Mouse (Mus musculus): ENCODE results near the gene Tfip11. TPM values are rescaled to one million over a fixed set of nuclear protein-coding genes. Genes with fewer than 3 reads are reported as not detected.
A peak's percentile ranks its signal among the peaks of the same experiment; 100 is the strongest.

Tfip11 gene
- total RNA-seq (2022): 10 to 100 TPM; 17.0 to 19.1 (median 18.4) TPM

DNA sequence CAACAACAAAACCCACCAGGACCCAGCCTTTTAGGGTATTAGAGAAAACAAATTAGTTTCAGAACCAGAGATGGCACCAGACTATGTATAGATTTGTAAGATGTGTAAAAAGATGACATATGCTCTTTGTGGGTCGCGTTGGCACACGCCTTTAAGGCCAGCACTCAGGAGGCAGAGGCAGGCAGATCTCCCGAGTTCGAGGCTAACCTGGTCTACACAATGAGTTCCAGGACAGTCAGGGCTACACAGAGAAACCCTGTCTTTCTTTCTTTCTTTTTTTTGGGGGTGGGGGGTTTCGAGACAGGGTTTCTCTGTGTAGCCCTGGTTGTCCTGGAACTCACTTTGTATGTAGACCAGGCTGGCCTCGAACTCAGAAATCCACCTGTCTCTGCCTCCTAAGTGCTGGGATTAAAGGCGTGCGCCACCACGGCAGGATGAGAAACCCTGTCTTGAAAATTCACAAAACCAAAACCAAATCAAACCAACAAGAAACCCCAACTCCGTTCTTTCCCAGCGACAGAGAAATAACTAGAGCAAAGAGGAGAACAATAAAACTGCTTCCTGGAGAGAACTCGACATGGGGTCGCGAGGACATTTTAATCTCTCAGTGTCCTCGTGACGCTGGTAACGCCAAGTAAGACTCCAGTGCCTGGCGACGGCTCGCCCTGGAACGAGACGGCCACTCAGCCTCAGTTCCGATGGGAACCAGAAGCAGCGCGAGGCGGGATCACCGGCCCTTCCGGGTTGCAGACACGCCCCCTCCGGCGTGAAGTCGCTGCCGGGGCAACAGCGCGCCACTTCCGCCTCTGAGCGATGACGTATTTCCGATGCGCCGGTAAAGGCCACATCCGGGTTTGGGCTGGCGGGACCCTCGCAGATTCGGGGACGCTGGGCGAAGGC lies at the start of gene Tfip11:
Gene Tfip11 (plus strand): TSS at position 813 of the 900 bp plus-strand sequence.
- DNase-seq (ENCODE audit: low spot score): peak; percentile 94

DNA sequence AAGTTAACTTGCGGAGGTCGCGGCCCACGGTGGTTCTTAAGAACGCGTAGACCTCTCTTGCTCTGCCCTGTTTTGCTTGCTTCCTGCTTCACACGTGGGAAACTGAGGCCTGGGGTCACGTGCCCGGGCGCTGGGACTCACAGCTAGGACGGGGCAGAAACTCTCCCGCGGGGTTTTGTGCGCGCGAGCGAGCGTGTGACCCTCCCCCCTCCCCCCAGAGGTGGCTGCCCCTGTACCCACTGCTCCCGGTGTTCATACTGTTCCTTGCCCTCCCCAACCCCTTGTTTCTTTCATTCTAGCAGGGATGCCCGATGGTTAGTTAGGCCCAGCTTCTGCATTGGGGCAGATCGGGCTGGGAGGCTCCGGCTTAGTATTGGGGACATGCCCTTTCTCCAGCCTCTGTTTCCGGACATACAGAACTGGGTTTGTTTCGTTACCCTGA lies 49.2 kb upstream of the Tfip11 start:
- no peak for DNase-seq (ENCODE audit: low spot score)

DNA sequence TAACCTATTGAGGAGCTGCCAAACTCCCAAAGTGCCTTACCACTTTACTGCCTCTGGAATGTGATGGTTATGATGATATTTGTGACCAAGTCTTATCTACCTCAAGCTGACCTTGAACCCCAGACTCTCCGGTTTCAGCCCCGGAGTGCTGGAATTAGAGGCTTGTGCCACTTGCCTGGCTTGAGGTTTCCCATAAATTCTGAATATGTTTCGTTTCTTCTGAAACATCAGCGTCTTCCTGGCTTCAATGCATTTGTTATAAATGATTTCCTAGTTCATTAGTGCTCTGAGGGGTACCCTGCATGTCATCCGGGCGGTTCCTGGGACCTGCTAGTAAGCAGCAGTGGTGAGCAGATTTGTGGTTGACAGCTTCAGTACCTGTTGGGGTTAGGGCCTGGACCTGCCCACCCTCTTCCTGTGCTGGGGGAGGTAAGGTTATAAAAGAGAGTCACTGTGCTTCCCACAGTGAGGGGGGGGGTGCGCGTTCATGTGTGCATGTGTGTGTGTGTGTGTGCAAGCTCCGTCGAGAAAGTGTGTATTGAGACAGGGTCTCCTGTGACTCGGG lies 48.2 kb upstream of the Tfip11 start:
- DNase-seq (ENCODE audit: low spot score): no peak

DNA sequence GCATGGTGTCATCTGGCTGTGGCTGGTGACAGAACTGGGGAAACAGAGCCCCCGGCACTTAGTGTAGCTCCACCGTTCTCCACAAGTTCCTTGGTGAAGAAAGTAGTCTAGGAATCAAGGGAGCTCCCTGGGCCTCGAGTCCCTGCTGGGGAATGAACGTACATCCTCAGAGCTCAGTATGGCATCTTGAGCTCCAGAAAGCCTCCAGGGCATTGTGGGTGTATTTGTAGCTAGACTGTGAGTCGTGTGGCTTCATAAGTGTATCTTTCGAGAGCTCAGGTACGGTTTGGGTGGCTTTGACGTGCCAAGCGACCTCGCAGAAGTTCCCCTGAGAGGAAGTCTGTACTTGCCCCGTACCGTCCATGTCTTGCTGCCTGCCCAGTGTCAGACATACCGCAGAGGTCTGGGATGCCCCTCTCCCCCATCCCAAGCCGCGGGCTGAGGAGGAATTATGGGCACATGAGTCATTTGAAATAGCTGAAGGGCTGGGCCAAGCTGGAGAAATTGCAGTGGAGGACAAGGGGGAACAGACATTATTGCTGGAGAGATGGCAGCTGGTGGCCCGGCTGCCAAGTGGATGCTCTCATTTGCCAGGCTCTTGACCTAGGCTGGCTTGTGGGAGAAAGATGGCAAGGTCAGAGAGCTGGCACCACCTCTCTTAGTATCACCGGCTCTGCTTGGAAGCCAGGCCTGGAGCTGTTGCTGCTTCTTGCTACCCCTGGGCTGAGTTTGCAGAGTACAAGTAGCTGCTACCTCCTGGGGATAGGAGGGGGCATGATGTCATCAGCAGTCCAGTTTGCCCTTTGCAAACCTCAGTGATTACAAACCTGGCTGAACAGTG lies 46.8 kb upstream of the Tfip11 start:
- DNase-seq (ENCODE audit: low spot score): peak; percentile 52

DNA sequence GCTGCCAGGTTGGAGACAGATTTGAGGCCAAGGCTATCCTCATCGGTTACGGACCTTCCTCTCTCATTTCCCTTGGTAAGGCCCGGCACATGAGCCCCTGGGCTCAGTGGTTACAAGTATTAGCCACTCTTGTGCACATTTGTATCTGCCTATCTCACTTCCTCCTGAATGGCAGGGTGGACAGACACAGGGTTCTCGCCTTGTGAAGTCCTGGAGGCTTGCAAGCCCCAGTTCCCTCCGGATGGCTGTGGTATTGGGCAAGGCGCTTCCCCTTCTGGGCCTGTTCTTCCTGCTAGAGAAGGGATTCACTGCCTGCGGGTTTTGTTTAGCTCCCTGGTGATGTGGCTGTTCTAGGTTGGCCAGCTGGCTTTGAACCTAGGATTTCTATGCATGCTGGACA lies 46.0 kb upstream of the Tfip11 start:
- DNase-seq (ENCODE audit: low spot score): peak; percentile 58

DNA sequence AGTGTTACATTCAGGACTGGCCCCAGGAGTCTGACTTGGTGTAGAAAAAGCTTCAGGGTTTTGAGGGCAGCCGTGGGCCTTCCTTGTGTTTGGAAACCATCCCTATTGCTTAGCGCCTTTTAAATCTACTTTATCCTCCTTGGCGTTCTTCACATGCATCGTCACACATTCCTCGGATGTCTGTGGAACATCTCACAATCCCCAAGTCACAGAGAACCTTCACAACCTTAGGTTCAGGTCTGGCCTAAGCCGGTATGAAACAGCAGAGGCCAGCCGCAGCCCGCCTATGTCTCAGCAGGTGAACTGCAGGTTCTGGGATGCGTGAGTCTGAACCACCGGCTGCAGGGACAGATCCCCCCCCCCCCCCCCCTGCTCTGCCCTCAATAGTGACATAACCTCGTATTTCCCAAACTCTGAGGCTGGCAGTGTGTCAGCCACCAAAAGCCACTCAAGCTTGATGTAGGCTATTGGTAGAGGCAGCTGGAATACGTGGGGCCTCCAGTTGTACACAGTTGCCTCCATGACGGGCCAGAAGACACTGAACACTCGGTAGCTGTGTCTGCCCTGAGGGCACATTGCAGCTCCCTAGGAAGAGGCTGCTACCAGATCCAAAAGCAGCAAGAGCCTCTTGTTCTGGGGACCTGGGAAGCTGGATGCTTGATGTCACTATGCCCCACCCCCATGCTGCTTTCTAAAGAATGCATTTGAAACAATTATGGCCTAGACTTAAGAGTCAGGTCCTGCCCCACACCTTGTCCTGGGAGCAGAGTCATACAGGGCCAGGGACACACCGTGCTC lies 45.1 kb upstream of the Tfip11 start:
- no peak for DNase-seq (ENCODE audit: low spot score)

DNA sequence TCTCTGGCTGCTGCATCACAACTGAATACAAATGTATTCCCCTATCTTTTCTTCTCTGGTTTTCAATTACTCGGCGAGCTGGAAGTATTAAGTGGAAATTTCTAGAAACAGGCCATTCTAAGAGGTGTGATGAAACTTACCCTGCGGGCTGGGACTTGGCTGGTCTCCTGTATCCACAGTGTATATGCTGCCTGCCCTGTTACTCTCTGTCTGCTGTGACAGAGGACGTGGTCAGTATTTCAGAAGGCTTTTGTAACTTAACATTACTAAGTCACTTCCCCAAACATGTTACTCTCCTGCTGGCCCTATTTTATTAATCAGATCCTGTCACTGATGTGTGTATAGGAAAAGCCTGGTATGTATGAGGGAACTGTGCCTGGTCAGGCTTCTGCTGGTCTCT lies 44.5 kb upstream of the Tfip11 start:
- no peak for DNase-seq (ENCODE audit: low spot score)

DNA sequence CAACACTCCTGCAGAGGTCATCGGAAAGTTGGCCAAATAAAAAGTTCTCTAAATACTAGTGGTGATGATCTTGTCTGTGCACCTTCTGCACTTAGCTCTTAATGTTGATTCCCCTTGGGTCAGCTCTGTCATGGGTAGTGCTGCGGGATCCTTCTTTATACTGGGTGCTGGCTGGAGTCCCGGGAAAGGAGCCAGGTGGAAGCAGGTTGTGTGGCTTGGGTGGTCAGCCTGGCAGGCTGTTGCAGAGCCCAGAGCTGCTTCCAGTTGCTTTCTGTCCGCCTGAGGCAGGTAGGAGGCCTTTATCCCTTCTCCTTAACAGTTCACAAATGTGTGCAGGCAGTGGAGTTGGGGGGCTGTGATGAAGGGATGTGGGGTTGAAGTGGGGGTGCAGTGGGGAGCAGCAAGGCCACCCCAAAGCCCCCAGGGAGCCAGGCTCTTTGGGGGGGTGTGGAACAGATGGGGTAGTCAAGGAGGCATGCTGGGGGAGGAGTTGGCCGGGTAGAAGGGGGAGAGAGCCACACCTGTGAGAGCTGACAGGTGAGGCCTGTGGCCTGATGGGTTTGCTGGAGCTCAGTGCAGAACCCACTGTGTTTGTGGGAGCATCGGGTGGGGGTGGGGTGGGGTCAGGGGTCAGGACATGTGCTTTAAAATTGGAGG lies 43.9 kb upstream of the Tfip11 start:
- no peak for DNase-seq (ENCODE audit: low spot score)

DNA sequence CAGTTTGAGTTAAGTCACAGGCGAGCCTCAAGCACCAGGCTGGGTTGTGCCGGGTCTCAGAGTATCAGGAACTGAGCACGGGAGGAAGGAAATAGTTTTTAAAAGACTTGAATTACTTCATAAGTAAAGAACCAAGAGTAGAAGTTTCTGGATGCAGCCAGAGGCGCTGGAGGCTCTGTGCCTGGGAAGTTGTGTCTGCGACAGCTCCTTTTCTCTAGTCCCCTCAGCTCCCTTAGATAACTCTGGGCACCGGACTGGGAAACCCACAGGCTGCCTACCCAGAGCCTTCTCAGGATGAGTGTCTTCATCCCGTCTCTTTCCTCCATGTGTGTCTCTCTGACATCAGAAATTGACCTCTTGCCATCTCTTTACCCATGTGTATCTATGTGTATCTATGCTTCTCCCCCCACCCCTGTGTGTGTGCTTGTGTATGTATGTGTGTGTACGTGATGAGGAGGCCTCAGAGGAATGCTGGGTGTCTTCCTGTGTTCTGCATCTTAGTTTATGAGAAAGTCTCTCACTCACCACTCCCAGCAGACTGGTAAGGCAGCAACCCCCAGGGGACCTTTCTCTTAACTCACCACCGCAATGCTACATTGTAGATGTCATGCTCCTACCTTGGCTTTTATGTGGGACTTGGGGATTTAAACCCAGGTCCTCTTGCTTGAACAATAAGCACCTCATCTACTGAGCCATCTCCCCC lies 43.2 kb upstream of the Tfip11 start:
- DNase-seq (ENCODE audit: low spot score): peak; percentile 57

DNA sequence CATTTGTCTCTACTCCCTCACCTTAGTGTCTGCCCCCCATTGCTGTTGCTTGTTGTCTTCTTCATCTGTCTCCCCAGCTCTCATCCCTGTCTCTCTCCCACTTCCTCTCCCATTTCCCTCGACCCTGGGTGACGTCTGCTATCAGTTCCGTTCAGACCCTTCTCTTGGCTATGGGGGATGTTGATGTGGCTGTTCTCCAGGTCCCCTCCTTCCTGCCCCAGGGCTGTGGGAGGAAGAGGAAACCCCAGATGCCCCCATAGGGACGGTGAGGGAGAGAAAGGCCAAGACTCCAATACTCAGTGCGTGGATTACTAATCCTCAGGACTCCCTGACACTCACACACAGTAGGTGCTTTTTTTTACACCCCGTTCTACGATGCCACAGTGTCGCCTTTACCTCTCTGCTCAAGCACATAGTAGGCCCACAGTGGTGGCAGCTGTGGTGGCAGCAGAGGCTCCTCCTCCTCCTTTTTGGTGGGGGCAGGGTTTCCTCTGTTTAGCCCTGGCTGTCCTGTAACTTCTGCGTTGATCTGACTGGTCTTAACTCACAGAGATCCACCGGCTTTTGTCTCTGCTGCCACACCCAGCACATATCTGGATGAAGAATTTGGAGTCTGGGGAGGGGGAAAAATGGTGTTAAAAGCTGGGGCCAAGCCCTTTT lies 42.5 kb upstream of the Tfip11 start:
- DNase-seq (ENCODE audit: low spot score): peak; percentile 80

DNA sequence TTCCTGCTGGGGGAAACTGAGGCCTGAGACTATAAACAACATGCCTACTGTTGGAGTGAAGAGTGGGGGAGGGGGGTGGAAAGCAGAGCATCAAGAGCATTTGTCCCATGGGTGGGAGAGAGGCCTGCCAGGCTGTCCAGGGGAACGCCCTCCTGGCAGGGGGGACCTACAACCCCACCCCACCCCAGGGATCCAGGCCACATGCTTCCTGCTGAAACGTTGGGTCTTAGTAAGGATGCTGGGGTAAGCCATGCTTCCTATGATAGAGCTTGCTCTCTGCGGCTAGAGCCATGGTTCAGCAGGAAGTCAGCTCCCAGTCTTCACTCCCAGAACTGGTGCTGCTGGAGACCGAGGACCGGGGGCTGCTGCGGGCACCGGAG lies 42.0 kb upstream of the Tfip11 start:
- DNase-seq (ENCODE audit: low spot score): no peak

DNA sequence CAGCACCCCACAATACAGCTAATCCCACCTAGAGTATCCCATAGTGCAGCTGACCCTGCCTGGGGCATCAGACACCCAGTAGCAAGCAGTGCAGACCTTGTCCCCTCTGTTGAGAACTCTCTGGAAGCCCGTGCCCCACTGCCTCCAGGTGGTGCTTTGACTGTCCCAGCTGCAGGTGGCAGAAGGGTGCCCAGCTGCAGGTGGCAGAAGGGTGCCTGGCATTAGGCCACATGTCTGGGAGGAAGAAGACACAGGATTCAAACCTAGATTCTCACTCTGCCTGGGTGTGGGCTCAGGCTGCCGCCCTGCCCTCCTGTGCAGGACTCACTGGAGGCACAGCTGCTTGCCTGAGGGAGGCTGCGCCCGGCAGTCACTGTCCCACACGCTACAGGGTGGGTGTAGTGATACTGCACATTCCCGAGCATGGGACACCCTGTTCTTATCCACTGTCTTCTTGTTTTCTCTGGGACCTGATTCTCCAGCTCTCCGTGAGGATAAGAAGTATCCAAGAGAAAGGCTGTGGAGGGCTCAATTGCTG lies 40.5 kb upstream of the Tfip11 start:
- DNase-seq (ENCODE audit: low spot score): no peak

DNA sequence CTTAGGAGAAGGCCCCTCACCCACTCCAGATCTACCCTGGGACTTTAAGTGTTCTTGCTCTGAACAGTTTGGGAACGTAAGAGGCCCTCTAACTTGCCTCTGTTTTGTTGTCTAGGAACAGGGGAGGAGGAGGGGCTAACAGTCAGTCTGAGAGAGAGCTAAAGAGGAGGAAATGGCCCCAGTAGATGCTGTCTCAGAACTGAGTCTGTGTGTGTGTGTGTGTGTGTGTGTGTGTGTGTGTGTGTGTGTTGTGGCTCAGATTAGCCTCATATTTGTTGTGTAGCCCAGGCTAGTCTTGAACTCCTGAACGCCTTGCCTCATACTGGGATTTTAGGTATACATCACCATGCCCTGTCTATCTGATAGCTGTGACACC lies 39.6 kb upstream of the Tfip11 start:
- DNase-seq (ENCODE audit: low spot score): no peak

DNA sequence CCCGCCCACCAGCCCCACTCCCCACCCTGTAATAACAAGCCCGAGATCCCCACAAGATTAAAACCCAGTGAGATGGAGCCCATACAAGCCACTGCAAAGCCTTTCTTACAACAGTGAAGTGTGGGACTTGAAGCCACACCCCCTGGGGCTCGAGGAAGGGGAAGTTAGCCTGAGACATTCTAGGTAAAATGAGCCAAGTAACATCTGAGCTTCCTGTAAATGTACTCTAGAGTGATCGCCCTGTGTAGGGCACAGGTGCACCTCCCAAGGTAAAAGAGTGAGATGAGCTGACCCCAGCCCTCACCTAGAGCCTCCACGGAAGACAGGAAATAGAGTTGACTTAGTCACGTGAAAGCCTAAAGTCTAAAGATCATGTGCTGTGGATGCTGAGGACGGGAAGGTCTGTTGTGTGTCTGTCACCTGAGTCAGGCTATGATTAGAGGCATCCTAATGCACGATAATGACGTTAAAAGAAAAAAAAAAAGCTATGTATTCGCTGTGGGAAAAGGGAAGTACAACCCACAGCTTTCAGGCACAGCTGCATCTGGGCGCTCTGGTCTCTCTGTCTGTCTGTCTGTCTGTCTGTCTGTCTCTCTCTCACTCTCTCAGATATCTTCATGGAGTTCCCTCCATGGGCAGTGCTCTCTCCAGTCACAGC lies 39.0 kb upstream of the Tfip11 start:
- DNase-seq (ENCODE audit: low spot score): no peak

DNA sequence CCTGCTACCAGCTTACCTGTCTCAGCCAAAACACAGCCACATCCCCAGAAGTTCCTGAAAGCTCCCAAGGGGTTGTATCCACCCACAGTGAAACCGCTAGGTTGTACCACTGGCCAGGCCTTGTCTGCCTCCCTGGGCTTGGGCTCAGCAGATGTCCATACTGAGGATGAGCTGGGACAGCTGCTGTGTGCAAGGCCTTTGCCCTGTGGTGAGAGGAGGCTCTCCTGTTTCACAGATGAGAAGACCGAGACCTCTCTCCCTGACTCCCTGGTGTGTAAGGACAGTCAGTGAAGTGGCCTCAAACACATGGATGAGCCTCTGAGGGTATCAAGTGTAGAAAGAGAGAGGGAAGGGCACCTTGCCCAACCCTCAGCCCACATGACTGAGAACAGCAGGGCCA lies 38.5 kb upstream of the Tfip11 start:
- DNase-seq (ENCODE audit: low spot score): no peak

DNA sequence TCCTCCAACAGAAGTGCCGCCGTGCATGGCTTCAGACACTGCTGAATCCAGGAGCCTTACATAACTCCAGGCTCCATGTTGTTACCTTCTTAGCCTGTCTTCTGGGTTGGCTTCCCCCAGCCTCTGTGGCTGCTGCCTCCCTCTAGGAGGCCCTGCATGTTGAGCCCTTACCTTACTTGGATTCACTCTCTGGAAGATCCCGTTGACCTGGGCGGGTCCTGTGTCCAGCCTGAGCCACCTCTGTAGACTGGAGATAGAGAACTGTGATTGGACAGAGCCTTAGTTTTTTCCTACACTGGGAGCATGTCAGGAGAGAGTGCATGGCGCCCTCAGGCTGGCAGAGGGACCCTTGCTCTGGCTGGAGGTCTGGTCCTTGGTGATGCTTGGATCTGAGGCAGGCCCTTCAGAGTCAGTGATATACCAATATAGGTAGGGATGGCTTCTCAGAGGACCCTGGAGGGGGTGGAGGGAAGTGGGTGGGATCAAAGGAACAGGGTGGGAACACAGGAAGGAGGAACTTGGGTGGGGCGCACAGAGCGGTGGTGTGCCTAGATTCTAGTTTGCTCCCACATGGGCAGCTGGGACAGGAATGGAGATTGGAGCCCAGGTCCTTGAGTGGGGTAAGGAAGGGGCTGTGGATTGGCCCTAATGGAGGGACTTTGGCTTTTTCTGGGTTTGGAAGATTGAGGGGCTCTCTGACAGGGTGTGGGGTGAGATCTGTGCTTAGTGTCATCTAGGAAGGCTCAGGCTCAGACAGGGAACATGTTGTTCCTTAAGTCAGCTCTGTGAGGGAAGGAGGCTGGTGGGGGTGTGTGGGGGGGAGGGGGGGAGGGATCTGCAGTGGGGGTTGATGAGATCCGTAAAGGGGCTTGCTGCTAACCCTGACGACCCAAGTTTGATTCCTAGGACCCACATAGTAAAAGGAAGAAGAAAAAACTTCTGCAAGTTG lies 37.7 kb upstream of the Tfip11 start:
- DNase-seq (ENCODE audit: low spot score): peak; percentile 69

DNA sequence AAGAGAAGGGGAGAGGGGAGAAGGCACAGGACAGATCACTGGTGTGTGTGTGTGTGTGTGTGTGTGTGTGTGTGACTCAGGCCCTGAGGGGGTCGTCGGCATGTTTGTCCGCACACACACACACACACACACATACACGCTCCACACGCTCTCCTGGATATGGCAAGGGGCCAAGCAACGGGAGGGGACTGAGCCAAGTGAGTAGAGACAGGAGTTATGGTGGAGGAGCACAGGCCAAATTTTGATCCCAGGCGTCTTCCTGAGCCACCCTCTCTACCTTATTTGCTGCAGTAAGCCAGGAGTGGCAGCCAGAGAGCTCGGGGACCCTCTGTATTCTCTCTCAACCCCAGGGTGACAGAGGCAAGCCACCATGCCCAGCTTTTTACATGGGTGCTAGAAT lies 36.9 kb upstream of the Tfip11 start:
- peak; percentile 48 for DNase-seq (ENCODE audit: low spot score)
